ENCODE assay signal across 27 mouse cellular contexts in genomic region chr13:115814211-115814610, GRCm38 (mm10).
"Had no signal": no experiment of that assay in that cellular context is flagged by ENCODE, and none has a peak within 500 bp of the region (broad histone marks: within the 10 kb centered on the region; RNA-seq: fewer than 3 reads in every experiment).

No protein-coding gene starts in this region.

- ATAC-seq: forebrain, embryonic 13.5 days; forebrain, embryonic 14.5 days; forebrain, embryonic 15.5 days; forebrain, embryonic 16.5 days; forebrain, postnatal 0 days had no signal

- H3K27ac ChIP-seq: embryonic facial prominence, embryonic 10.5 days; embryonic facial prominence, embryonic 12.5 days; embryonic facial prominence, embryonic 13.5 days; embryonic facial prominence, embryonic 15.5 days; forebrain, embryonic 10.5 days; forebrain, embryonic 12.5 days; forebrain, embryonic 13.5 days; forebrain, embryonic 15.5 days; gastrocnemius, adult 2 months; heart, adult 2 months; heart, embryonic 10.5 days had no signal

- DNase-seq: cerebellum, adult 9-10 months; cerebellum, adult 9-11 months; cerebellum, postnatal 10 days; cerebellum, postnatal 14 days; cerebellum, postnatal 25 days; cerebellum, postnatal 36 days; forebrain, postnatal 0 days; gastrocnemius, adult 2 months; gastrocnemius, postnatal 10 days; gastrocnemius, postnatal 14 days; gastrocnemius, postnatal 25 days; gastrocnemius, postnatal 36 days; heart, adult 11 months; heart, adult 18-20 months; heart, adult 2 months had no signal

- H3K4me1 ChIP-seq: embryonic facial prominence, embryonic 10.5 days; embryonic facial prominence, embryonic 12.5 days; embryonic facial prominence, embryonic 13.5 days; embryonic facial prominence, embryonic 15.5 days; forebrain, embryonic 10.5 days; forebrain, embryonic 12.5 days; forebrain, embryonic 13.5 days; forebrain, embryonic 15.5 days; heart, embryonic 10.5 days had no signal

- H3K36me3 ChIP-seq: embryonic facial prominence, embryonic 10.5 days; embryonic facial prominence, embryonic 12.5 days; embryonic facial prominence, embryonic 13.5 days; embryonic facial prominence, embryonic 15.5 days; forebrain, embryonic 10.5 days; forebrain, embryonic 12.5 days; forebrain, embryonic 15.5 days; heart, embryonic 10.5 days had no signal

- H3K9ac ChIP-seq: embryonic facial prominence, embryonic 12.5 days; embryonic facial prominence, embryonic 13.5 days; embryonic facial prominence, embryonic 15.5 days; forebrain, embryonic 12.5 days; forebrain, embryonic 13.5 days; forebrain, embryonic 15.5 days; forebrain, postnatal 0 days had no signal

- H3K27me3 ChIP-seq: embryonic facial prominence, embryonic 12.5 days; embryonic facial prominence, embryonic 13.5 days; embryonic facial prominence, embryonic 15.5 days; forebrain, embryonic 12.5 days; forebrain, embryonic 13.5 days; forebrain, embryonic 15.5 days had no signal

- H3K4me3 ChIP-seq: embryonic facial prominence, embryonic 10.5 days; embryonic facial prominence, embryonic 12.5 days; embryonic facial prominence, embryonic 13.5 days; embryonic facial prominence, embryonic 15.5 days; erythroblast, embryonic 14.5 days; forebrain, embryonic 10.5 days; forebrain, embryonic 12.5 days; forebrain, embryonic 13.5 days; forebrain, embryonic 15.5 days; gastrocnemius, adult 2 months; heart, adult 2 months; heart, embryonic 10.5 days had no signal

- H3K4me2 ChIP-seq: embryonic facial prominence, embryonic 12.5 days; embryonic facial prominence, embryonic 13.5 days; embryonic facial prominence, embryonic 15.5 days; forebrain, embryonic 12.5 days; forebrain, embryonic 13.5 days; forebrain, embryonic 15.5 days had no signal

- H3K9me3 ChIP-seq: embryonic facial prominence, embryonic 10.5 days; embryonic facial prominence, embryonic 12.5 days; embryonic facial prominence, embryonic 13.5 days; embryonic facial prominence, embryonic 15.5 days; forebrain, embryonic 10.5 days; forebrain, embryonic 12.5 days; forebrain, embryonic 13.5 days; forebrain, embryonic 15.5 days; heart, embryonic 10.5 days had no signal
